Mouse (Mus musculus) embryonic fibroblast, embryonic 13.5 days (primary cell): ENCODE data around the gene Lasp1. TPM values are rescaled to one million over a fixed set of nuclear protein-coding genes. Genes with fewer than 3 reads are reported as not detected.

Experiments used
- H3K27ac ChIP-seq: 2 replicates; pipeline ENCODE4 v1.5.1; 2012; ENCODE audit warnings: low read length, control low read depth, inconsistent platforms; ENCODE audit not compliant: insufficient read depth
- H3K4me1 ChIP-seq: 2 replicates; pipeline ENCODE4 v1.6.1; 2011; ENCODE audit warnings: low read length; ENCODE audit not compliant: control insufficient read depth, insufficient read depth
- H3K4me3 ChIP-seq: 2 replicates; pipeline ENCODE4 v1.5.1; 2011; ENCODE audit warnings: mild to moderate bottlenecking, control low read depth, low read length; ENCODE audit not compliant: insufficient read depth
- CTCF ChIP-seq: IDR thresholded peaks from 2 replicates; pipeline ENCODE4 v1.5.1; 2011; ENCODE audit warnings: mild to moderate bottlenecking, control low read depth, low read length, moderate library complexity, borderline replicate concordance; ENCODE audit not compliant: insufficient read depth
- POLR2A ChIP-seq: IDR thresholded peaks from 2 replicates; pipeline ENCODE4 v1.6.1; 2011; ENCODE audit warnings: low read depth, mild to moderate bottlenecking, control low read depth, low read length, moderate library complexity
- polyA plus RNA-seq: library from polyadenylated mRNA; stranded (reverse); fragments of >200 nt; gene quantifications from 2 replicates; pipeline ENCODE4 v1.2.4, GENCODE M21; 2011; ENCODE audit warnings: low read depth; ENCODE audit not compliant: missing spikeins, insufficient read length

The Lasp1 gene
- polyA plus RNA-seq, 1 experiment = 243 TPM

DNA sequence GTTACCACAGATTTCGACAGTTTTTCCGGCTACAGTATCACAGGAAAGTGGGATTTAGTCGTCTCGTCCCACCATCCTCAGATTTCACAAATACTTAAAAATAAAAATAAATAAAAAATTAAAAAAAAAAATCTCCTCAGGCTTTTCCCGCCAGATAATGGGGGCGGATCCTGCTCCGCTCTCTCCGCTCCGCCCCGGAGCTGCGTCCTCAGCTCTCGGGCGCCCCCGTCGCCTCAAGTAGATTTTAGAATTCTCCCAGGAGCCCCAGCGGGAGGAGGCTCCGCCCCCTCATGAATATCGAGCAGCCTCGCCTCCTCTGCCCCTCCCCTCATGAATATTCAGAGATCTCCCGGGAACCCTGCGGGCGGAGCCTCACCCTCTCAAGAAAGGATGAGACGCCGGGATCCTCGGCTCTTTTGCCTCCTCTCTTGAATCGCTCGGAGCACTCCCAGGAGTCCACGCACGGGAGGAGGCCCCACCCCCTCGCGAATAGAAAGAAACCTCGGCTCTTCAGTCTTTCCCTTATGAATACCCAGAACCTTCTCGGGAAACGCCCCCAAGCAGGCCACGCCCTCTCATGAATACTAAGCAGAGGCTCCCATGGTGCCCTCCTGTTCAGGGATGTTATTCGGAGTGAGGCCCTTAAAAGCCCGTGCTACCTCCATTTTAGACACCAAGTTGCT lies 85.3 kb downstream of the Lasp1 start, which contains the start of gene Fbxo47:
Gene Fbxo47 (minus strand): TSS at position 237 of the 683 bp plus-strand sequence.
- peak within 1 kb of the TSS; percentile 74 for H3K4me3 ChIP-seq
- H3K4me1 ChIP-seq = no peaks in the 10 kb centered on the region
- H3K27ac ChIP-seq = peak within 1 kb of the TSS; percentile 83
- no peak for TF ChIP-seq CTCF
- peak; percentile 83 for TF ChIP-seq POLR2A

DNA sequence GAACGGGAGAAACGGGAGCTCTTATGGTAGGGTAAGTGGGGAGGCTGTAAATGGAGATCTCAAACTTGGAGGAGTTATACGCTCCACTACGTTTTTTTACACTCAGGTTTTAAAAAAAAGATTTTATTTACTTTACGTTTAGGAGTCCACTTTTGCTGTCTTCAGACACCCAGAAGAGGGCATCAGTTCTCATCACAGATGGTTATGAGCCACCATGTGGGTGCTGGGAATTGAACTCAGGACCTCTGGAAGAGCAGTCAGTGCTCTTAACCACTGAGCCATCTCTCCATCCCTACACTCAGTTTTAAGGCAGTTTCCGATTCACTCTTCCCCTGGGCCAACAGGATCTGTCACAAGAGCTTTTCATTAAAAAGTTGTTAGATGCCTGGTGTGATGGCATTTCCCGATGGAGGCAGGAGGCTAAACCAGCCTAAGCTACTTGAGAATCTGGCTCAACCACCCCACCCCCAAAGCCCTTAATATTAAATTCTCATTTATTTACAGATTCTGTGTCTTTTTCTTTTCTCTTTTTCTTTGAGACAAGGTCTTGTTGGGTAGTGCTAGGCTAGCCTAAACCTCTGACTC lies 85.9 kb downstream of the Lasp1 start:
- peak overlapping the region; percentile 53 for H3K4me3 ChIP-seq
- no peaks in the 10 kb centered on the region for H3K4me1 ChIP-seq
- peak overlapping the region; percentile 83 for H3K27ac ChIP-seq
- TF ChIP-seq CTCF (no peak), POLR2A (no peak)

- Histone ChIP-seq H3K27ac (no peak overlapping the region), H3K4me3 (no peak overlapping the region)
- TF ChIP-seq CTCF (no peak), POLR2A (no peak)
Observed at GRCm38 (mm10) chr11:97885296-97885915, 86.6 kb downstream of the Lasp1 start.

More at GRCm38 (mm10) chr11:97885296-97885915, 86.6 kb downstream of the Lasp1 start:
- H3K4me1 ChIP-seq = no peaks in the 10 kb centered on the region

Other genes starting within 250 kb of the Lasp1 start
- 0.18 TPM in 1 of 2 replicates, not detected in the other for gene Srcin1, start 222.8 kb upstream of the Lasp1 start, polyA plus RNA-seq
- gene Epop, start 169.3 kb upstream of the Lasp1 start, polyA plus RNA-seq = 1.4 and 2.1 TPM in 2 replicates
- 16.2 and 18.0 TPM in 2 replicates for gene Mllt6, start 135.6 kb upstream of the Lasp1 start, polyA plus RNA-seq
- 39.9 and 42.5 TPM in 2 replicates for gene Cisd3, start 113.2 kb upstream of the Lasp1 start, polyA plus RNA-seq
- gene Pcgf2, start 98.5 kb upstream of the Lasp1 start, polyA plus RNA-seq = 42.3 and 54.0 TPM in 2 replicates
- 229 and 259 TPM in 2 replicates for gene Psmb3, start 95.6 kb upstream of the Lasp1 start, polyA plus RNA-seq
- gene Pip4k2b, start 54.3 kb upstream of the Lasp1 start, polyA plus RNA-seq = 40.7 and 42.6 TPM in 2 replicates
- 14.0 and 16.4 TPM in 2 replicates for gene Cwc25, start 32.4 kb upstream of the Lasp1 start, polyA plus RNA-seq
- not detected in 2 replicates for gene 1700001P01Rik, start 23.1 kb upstream of the Lasp1 start, polyA plus RNA-seq
- 548 and 603 TPM in 2 replicates for gene Rpl23, start 16.6 kb upstream of the Lasp1 start, polyA plus RNA-seq
- 4.8 and 7.2 TPM in 2 replicates for gene B230217C12Rik, start 41.8 kb downstream of the Lasp1 start, polyA plus RNA-seq
- gene Fbxo47, start 85.2 kb downstream of the Lasp1 start, polyA plus RNA-seq = 0.53 and 1.4 TPM in 2 replicates
- 0.68 and 0.86 TPM in 2 replicates for gene Plxdc1, start 187.4 kb downstream of the Lasp1 start, polyA plus RNA-seq
- 2.2 and 3.8 TPM in 2 replicates for gene Arl5c, start 197.2 kb downstream of the Lasp1 start, polyA plus RNA-seq
- gene Cacnb1, start 224.0 kb downstream of the Lasp1 start, polyA plus RNA-seq = 4.9 and 7.1 TPM in 2 replicates
- 1,914 and 2,034 TPM in 2 replicates for gene Rpl19, start 227.7 kb downstream of the Lasp1 start, polyA plus RNA-seq